Mouse (Mus musculus): ENCODE measurements at regions not wholly inside any gene's neighbourhood (a gene's known extent, or its start where the extent isn't known, plus 50 kb on each side); places are given as distances from the start of the nearest gene placed in this dataset.

- TF ChIP-seq ZNF384 (IDR thresholded peaks at IDR 0.05; ENCODE audit: low read depth, low read length) (peak; percentile 86), CHD2 (IDR thresholded peaks at IDR 0.05; ENCODE audit: low read depth, low read length) (no peak), ZC3H11A (IDR thresholded peaks at IDR 0.05; ENCODE audit: borderline replicate concordance, low read depth, low read length) (no peak)
Observed at GRCm38 (mm10) chr14:106052585-106053551, 53.1 kb upstream of the Trim52 start.
